Mouse (Mus musculus): Measurements from ENCODE around the gene Pde4c. TPM values are rescaled to one million over a fixed set of nuclear protein-coding genes. Genes with fewer than 3 reads are reported as not detected.

The Pde4c gene
- total and polyA plus RNA-seq, 3 experiments = 0.65 to 3.0 TPM; not detected in 1

GRCm38 (mm10) chr8:70766571-70767440 is 43.3 kb downstream of the Pde4c start:
- TF ChIP-seq MAX (IDR thresholded peaks at IDR 0.05; ENCODE audit: low read length) (no peak), KAT2A (conservative IDR thresholded peaks at IDR 0.05; ENCODE audit: low read depth, low read length) (no peak), MAZ (IDR thresholded peaks at IDR 0.05; ENCODE audit: low read depth, low read length) (no peak), CHD1 (IDR thresholded peaks at IDR 0.05; ENCODE audit: low read depth, low read length) (no peak), BHLHE40 (IDR thresholded peaks at IDR 0.05; ENCODE audit: borderline replicate concordance, low read depth, low read length) (no peak), EP300 (IDR thresholded peaks at IDR 0.05; ENCODE audit: low read depth in 1 of 2, low read length in 2 of 2) (no peak), MAFK (IDR thresholded peaks at IDR 0.05; ENCODE audit: borderline replicate concordance, low read depth, low read length) (no peak), GATA1 (IDR thresholded peaks at IDR 0.05; ENCODE audit: low read depth, low read length) (no peak), E2F4 (IDR thresholded peaks at IDR 0.05; ENCODE audit: borderline replicate concordance, low read depth, low read length) (no peak), MEF2A (IDR thresholded peaks at IDR 0.05; ENCODE audit: extremely low read depth, insufficient replicate concordance, low read depth, low read length, poor library complexity, severe bottlenecking) (no peak), USF2 (IDR thresholded peaks at IDR 0.05; ENCODE audit: borderline replicate concordance in 1 of 2, insufficient read depth in 1 of 2, low read depth in 1 of 2, low read length in 2 of 2) (no peak), MYC (IDR thresholded peaks at IDR 0.05; ENCODE audit: low read depth, low read length) (no peak), POLR2AphosphoS5 (IDR thresholded peaks at IDR 0.05; ENCODE audit: borderline replicate concordance, low read depth, low read length) (no peak)
- H3K36me3 ChIP-seq (ENCODE audit: control insufficient read depth in 1 of 2, insufficient read depth in 2 of 2, low read length in 2 of 2) = peaks cover 0 to 18% of the 10 kb centered on the region in 2 experiments; a peak in 2 of 4 replicates
- H3K4me3 ChIP-seq (ENCODE audit: control insufficient read depth in 1 of 2, insufficient read depth in 1 of 2, low read depth in 2 of 2, low read length in 2 of 2) = no peak overlapping the region
- H3K4me1 ChIP-seq (ENCODE audit: control insufficient read depth in 1 of 2, insufficient read depth in 2 of 2, low read length in 2 of 2) = peaks cover 7 to 23% of the 10 kb centered on the region in 2 experiments
- no peaks in the 10 kb centered on the region for H3K27me3 ChIP-seq (ENCODE audit: control insufficient read depth in 1 of 2, insufficient read depth in 2 of 2, low read length in 2 of 2)
- H3K9ac ChIP-seq (ENCODE audit: control insufficient read depth, low read depth, low read length, poor library complexity, severe bottlenecking) = no peak overlapping the region
- no peak overlapping the region for H3K27ac ChIP-seq (ENCODE audit: control insufficient read depth, low read depth, low read length)
- H3K9me3 ChIP-seq (replicated peaks; ENCODE audit: insufficient read depth, low read length) = no peaks in the 10 kb centered on the region
- H3K79me2 ChIP-seq (ENCODE audit: control insufficient read depth, insufficient read depth, low read length, poor library complexity) = no peaks in the 10 kb centered on the region
- no peak for DNase-seq (ENCODE audit: low read depth, low spot score)

- Histone ChIP-seq H3K79me2 (ENCODE audit: control insufficient read depth, insufficient read depth, low read length, poor library complexity) (no peaks in the 10 kb centered on the region), H3K27ac (ENCODE audit: control insufficient read depth, low read depth, low read length) (no peak overlapping the region), H3K4me3 (ENCODE audit: control insufficient read depth in 1 of 2, insufficient read depth in 1 of 2, low read depth in 2 of 2, low read length in 2 of 2) (no peak overlapping the region), H3K36me3 (ENCODE audit: control insufficient read depth in 1 of 2, insufficient read depth in 2 of 2, low read length in 2 of 2) (peaks cover 0 to 13% of the 10 kb centered on the region in 2 experiments; a peak in 2 of 4 replicates), H3K4me1 (ENCODE audit: control insufficient read depth in 1 of 2, insufficient read depth in 2 of 2, low read length in 2 of 2) (peaks cover 4 to 16% of the 10 kb centered on the region in 2 experiments; a peak in 3 of 4 replicates), H3K9me3 (replicated peaks; ENCODE audit: insufficient read depth, low read length) (no peaks in the 10 kb centered on the region), H3K27me3 (ENCODE audit: control insufficient read depth in 1 of 2, insufficient read depth in 2 of 2, low read length in 2 of 2) (no peaks in the 10 kb centered on the region), H3K9ac (ENCODE audit: control insufficient read depth, low read depth, low read length, poor library complexity, severe bottlenecking) (no peak overlapping the region)
- TF ChIP-seq MAFK (IDR thresholded peaks at IDR 0.05; ENCODE audit: borderline replicate concordance, low read depth, low read length) (no peak), CTCF (IDR thresholded peaks at IDR 0.05 in 2 of 3, conservative IDR thresholded peaks at IDR 0.05 in 1 of 3; ENCODE audit: control insufficient read depth in 1 of 3, insufficient read depth in 1 of 3, low read depth in 2 of 3, low read length in 3 of 3, poor library complexity in 1 of 3, severe bottlenecking in 1 of 3) (no peak), POLR2AphosphoS2 (IDR thresholded peaks at IDR 0.05; ENCODE audit: low read length) (no peak)
- DNase-seq (ENCODE audit: low read depth, low spot score) = no peak
Measured at GRCm38 (mm10) chr8:70767503-70767902, 44.0 kb downstream of the Pde4c start.
